Mouse (Mus musculus): ENCODE measurements around the gene Gm21985. TPM values are rescaled to one million over a fixed set of nuclear protein-coding genes. Genes with fewer than 3 reads are reported as not detected.

Gm21985 gene
- polyA plus RNA-seq, 1 experiment from 2014 or later: not detected

GRCm38 (mm10) chr2:112261748-112262653, 4.1 kb upstream of the Gm21985 start, which contains the start of gene Nop10:
TSS of gene Nop10 (plus strand) at chr2:112261926.
- H3K4me1 ChIP-seq (ENCODE audit: control insufficient read depth, insufficient read depth, low read length): peaks cover 11% of the 10 kb centered on the region
- no peaks in the 10 kb centered on the region for H3K36me3 ChIP-seq (ENCODE audit: control insufficient read depth, insufficient read depth, low read length)
- WGBS: 0% methylated on average over 36 of the region's 36 CpGs
- H3K9ac ChIP-seq (ENCODE audit: low read depth, low read length): peak within 1 kb of the TSS; percentile 74
- H3K27ac ChIP-seq (ENCODE audit: low read length): peak within 1 kb of the TSS; percentile 82
- peak within 1 kb of the TSS; percentile 71 for H3K4me3 ChIP-seq (ENCODE audit: low read length)
- peak; percentile 59 for ATAC-seq
- no peaks in the 10 kb centered on the region for H3K27me3 ChIP-seq (replicated peaks; ENCODE audit: control insufficient read depth, insufficient read depth, low read length)
- H3K9me3 ChIP-seq (ENCODE audit: control insufficient read depth, low read length): no peaks in the 10 kb centered on the region
- peak within 1 kb of the TSS; percentile 66 for H3K4me2 ChIP-seq (ENCODE audit: low read depth, low read length)

DNA sequence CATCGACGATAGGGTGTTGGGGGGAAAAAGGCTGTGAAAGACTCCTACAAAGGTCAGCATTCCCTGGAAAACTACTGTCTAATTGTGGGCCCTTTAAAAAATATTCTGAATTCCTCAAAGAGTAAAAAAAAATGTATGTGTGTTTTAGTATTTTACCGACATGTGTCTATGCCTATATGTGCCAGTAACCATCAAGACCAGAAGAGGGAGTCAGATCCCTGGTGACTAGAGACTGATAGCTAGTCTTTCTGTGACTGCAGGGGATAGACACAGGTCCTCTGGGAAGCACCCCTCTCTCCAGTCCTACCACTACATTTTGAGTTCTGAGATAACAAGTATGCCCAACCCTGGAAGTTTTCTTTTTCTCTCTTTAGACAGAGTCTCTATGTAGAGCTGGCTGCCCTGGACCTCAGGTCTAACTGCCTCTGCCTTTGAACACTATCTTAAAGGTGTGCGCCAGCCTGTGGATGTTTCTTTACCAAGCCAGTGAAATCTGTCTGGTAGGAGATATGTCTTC, 3.3 kb upstream of the Gm21985 start:
- no peak for ATAC-seq
- peak overlapping the region; percentile 71 for H3K4me3 ChIP-seq (ENCODE audit: low read length)
- peak overlapping the region; percentile 74 for H3K9ac ChIP-seq (ENCODE audit: low read depth, low read length)
- H3K4me2 ChIP-seq (ENCODE audit: low read depth, low read length): peak overlapping the region; percentile 66
- peaks cover 11% of the 10 kb centered on the region for H3K4me1 ChIP-seq (ENCODE audit: control insufficient read depth, insufficient read depth, low read length)
- WGBS: 29% methylated on average over 4 of the region's 4 CpGs
- no peaks in the 10 kb centered on the region for H3K27me3 ChIP-seq (replicated peaks; ENCODE audit: control insufficient read depth, insufficient read depth, low read length)
- H3K36me3 ChIP-seq (ENCODE audit: control insufficient read depth, insufficient read depth, low read length): no peaks in the 10 kb centered on the region
- H3K27ac ChIP-seq (ENCODE audit: low read length): peak overlapping the region; percentile 82; the same call in 1 of the 2 replicates
- H3K9me3 ChIP-seq (ENCODE audit: control insufficient read depth, low read length): no peaks in the 10 kb centered on the region

DNA sequence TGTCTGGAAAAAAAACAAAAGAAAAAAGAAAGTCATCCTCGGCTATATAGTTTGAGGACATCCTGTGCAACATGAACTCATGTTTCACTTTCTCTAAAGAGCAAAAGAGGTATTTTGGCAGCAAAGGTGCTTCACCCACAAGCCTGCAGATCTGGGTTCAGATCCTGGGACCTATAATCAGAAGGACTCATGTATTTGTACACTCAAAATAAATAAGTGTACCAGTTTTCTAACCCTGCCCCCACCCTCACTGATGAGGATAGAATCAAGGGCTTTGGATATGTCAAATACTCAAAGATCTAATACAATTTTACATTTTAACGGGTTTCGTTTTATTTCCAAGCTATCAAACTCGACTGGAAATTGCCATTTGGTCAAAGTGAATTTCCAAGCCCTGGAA, 1.8 kb upstream of the Gm21985 start:
- Histone ChIP-seq H3K9me3 (ENCODE audit: control insufficient read depth, low read length) (no peaks in the 10 kb centered on the region), H3K4me1 (ENCODE audit: control insufficient read depth, insufficient read depth, low read length) (peaks cover 14% of the 10 kb centered on the region), H3K9ac (ENCODE audit: low read depth, low read length) (no peak overlapping the region), H3K4me2 (ENCODE audit: low read depth, low read length) (no peak overlapping the region), H3K36me3 (ENCODE audit: control insufficient read depth, insufficient read depth, low read length) (no peaks in the 10 kb centered on the region), H3K27ac (ENCODE audit: low read length) (no peak overlapping the region), H3K4me3 (ENCODE audit: low read length) (no peak overlapping the region), H3K27me3 (replicated peaks; ENCODE audit: control insufficient read depth, insufficient read depth, low read length) (no peaks in the 10 kb centered on the region)
- ATAC-seq: no peak
- WGBS: 78% methylated on average over 4 of the region's 4 CpGs

GRCm38 (mm10) chr2:112265448-112266241, 469 bp upstream of the Gm21985 start, which contains the start of gene Slc12a6:
TSS of gene Slc12a6 (plus strand) at chr2:112265825.
- H3K4me3 ChIP-seq (ENCODE audit: low read length): peak within 1 kb of the TSS; percentile 83
- no peaks in the 10 kb centered on the region for H3K9me3 ChIP-seq (ENCODE audit: control insufficient read depth, low read length)
- ATAC-seq: peak; percentile 96
- H3K4me1 ChIP-seq (ENCODE audit: control insufficient read depth, insufficient read depth, low read length): peaks cover 14% of the 10 kb centered on the region
- H3K4me2 ChIP-seq (ENCODE audit: low read depth, low read length): peak within 1 kb of the TSS; percentile 72
- no peaks in the 10 kb centered on the region for H3K27me3 ChIP-seq (replicated peaks; ENCODE audit: control insufficient read depth, insufficient read depth, low read length)
- H3K27ac ChIP-seq (ENCODE audit: low read length): peak within 1 kb of the TSS; percentile 85
- under 1% methylated on average over 84 of the region's 85 CpGs for WGBS
- peak within 1 kb of the TSS; percentile 83 for H3K9ac ChIP-seq (ENCODE audit: low read depth, low read length)
- no peaks in the 10 kb centered on the region for H3K36me3 ChIP-seq (ENCODE audit: control insufficient read depth, insufficient read depth, low read length)

DNA sequence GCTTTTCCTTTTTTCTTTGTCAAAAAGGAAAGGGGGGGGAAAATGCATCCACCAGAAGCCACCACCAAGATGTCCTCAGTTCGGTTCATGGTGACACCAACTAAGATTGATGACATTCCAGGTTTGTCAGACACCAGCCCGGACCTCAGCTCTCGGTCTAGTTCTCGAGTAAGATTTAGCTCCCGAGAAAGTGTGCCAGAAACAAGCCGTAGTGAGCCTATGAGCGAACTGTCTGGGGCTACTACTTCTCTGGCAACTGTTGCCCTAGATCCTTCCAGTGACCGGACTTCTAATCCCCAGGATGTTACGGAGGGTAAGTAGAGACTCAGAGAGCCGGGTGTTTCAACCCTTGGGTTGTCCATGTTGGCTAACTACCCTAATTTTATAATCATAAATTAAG, 666 bp downstream of the Gm21985 start:
- no peaks in the 10 kb centered on the region for H3K36me3 ChIP-seq (ENCODE audit: control insufficient read depth, insufficient read depth, low read length)
- H3K9ac ChIP-seq (ENCODE audit: low read depth, low read length): peak overlapping the region; percentile 83; the same call in 1 of the 2 replicates
- peak overlapping the region; percentile 83 for H3K4me3 ChIP-seq (ENCODE audit: low read length)
- no peaks in the 10 kb centered on the region for H3K27me3 ChIP-seq (replicated peaks; ENCODE audit: control insufficient read depth, insufficient read depth, low read length)
- no peaks in the 10 kb centered on the region for H3K9me3 ChIP-seq (ENCODE audit: control insufficient read depth, low read length)
- 32% methylated on average over 10 of the region's 10 CpGs for WGBS
- peak overlapping the region; percentile 72 for H3K4me2 ChIP-seq (ENCODE audit: low read depth, low read length)
- no peak overlapping the region for H3K27ac ChIP-seq (ENCODE audit: low read length)
- ATAC-seq: no peak
- peaks cover 14% of the 10 kb centered on the region for H3K4me1 ChIP-seq (ENCODE audit: control insufficient read depth, insufficient read depth, low read length)

- H3K4me1 ChIP-seq (ENCODE audit: control insufficient read depth, insufficient read depth, low read length): peaks cover 14% of the 10 kb centered on the region
- no peaks in the 10 kb centered on the region for H3K36me3 ChIP-seq (ENCODE audit: control insufficient read depth, insufficient read depth, low read length)
- H3K9me3 ChIP-seq (ENCODE audit: control insufficient read depth, low read length): no peaks in the 10 kb centered on the region
- H3K27me3 ChIP-seq (replicated peaks; ENCODE audit: control insufficient read depth, insufficient read depth, low read length): no peaks in the 10 kb centered on the region
- H3K27ac ChIP-seq (ENCODE audit: low read length): no peak overlapping the region
- peak overlapping the region; percentile 31; the same call in 1 of the 2 replicates for H3K4me2 ChIP-seq (ENCODE audit: low read depth, low read length)
- no peak overlapping the region for H3K9ac ChIP-seq (ENCODE audit: low read depth, low read length)
- no peak for ATAC-seq
- 71% methylated on average over 8 of the region's 8 CpGs for WGBS
- no peak overlapping the region for H3K4me3 ChIP-seq (ENCODE audit: low read length)
Measured at GRCm38 (mm10) chr2:112267547-112268269, 1.6 kb downstream of the Gm21985 start.

GRCm38 (mm10) chr2:112270011-112270410, 3.9 kb downstream of the Gm21985 start:
- 87% methylated on average over 2 of the region's 2 CpGs for WGBS

DNA sequence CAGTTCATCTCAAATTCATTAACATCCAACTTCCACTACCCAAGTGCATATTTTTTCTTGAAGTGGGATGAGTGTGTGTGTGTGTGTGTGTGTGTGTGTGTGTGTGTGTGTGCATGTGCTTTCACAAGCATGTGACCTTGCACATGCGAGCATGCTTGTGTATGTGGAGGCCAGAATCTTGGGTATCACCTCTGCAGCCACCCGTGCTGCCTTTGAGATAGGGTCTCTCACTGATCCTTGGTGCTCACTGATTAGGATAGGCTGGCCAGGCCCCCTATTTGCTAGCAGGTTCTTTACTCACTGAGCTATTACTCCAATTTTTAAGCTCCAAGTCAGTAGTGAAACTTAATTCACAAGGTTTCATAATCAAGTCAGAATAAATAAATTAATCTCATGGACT, 6.8 kb downstream of the Gm21985 start:
- Histone ChIP-seq H3K27ac (ENCODE audit: low read length) (no peak overlapping the region), H3K36me3 (ENCODE audit: control insufficient read depth, insufficient read depth, low read length) (no peaks in the 10 kb centered on the region), H3K9ac (ENCODE audit: low read depth, low read length) (no peak overlapping the region), H3K4me1 (ENCODE audit: control insufficient read depth, insufficient read depth, low read length) (peaks cover 7% of the 10 kb centered on the region; the same call in 1 of the 2 replicates), H3K4me2 (ENCODE audit: low read depth, low read length) (no peak overlapping the region), H3K27me3 (replicated peaks; ENCODE audit: control insufficient read depth, insufficient read depth, low read length) (no peaks in the 10 kb centered on the region), H3K9me3 (ENCODE audit: control insufficient read depth, low read length) (no peaks in the 10 kb centered on the region), H3K4me3 (ENCODE audit: low read length) (no peak overlapping the region)
- no peak for ATAC-seq
- WGBS: 88% methylated on average over 2 of the region's 2 CpGs

More at GRCm38 (mm10) chr2:112270011-112270410, 3.9 kb downstream of the Gm21985 start:
- Histone ChIP-seq H3K4me2 (ENCODE audit: low read depth, low read length) (no peak overlapping the region), H3K36me3 (ENCODE audit: control insufficient read depth, insufficient read depth, low read length) (no peaks in the 10 kb centered on the region), H3K4me1 (ENCODE audit: control insufficient read depth, insufficient read depth, low read length) (peaks cover 7% of the 10 kb centered on the region), H3K27me3 (replicated peaks; ENCODE audit: control insufficient read depth, insufficient read depth, low read length) (no peaks in the 10 kb centered on the region), H3K9me3 (ENCODE audit: control insufficient read depth, low read length) (no peaks in the 10 kb centered on the region), H3K27ac (ENCODE audit: low read length) (no peak overlapping the region), H3K9ac (ENCODE audit: low read depth, low read length) (no peak overlapping the region), H3K4me3 (ENCODE audit: low read length) (no peak overlapping the region)
- no peak for ATAC-seq
